Mouse (Mus musculus) small intestine, adult 2 months (tissue): ENCODE data around the gene Grem1. TPM values are rescaled to one million over a fixed set of nuclear protein-coding genes. Genes with fewer than 3 reads are reported as not detected.

Source experiments
- H3K27ac ChIP-seq: fragments of 200-500 bp; 2 replicates; pipeline ENCODE4 v1.5.1; 2012; ENCODE audit warnings: low read depth, low read length, control low read depth, inconsistent platforms; ENCODE audit not compliant: insufficient read depth
- H3K27me3 ChIP-seq: fragments of 200-500 bp; 2 replicates; pipeline ENCODE4 v1.6.1; 2012; ENCODE audit warnings: mild to moderate bottlenecking, moderate library complexity, low read length, inconsistent platforms; ENCODE audit not compliant: control insufficient read depth, insufficient read depth
- H3K36me3 ChIP-seq: fragments of 200-500 bp; 2 replicates; pipeline ENCODE4 v1.6.1; 2012; ENCODE audit warnings: mild to moderate bottlenecking, low read length, control low read depth, inconsistent platforms; ENCODE audit not compliant: control insufficient read depth, insufficient read depth
- H3K4me1 ChIP-seq: fragments of 200-500 bp; 2 replicates; pipeline ENCODE4 v1.6.1; 2012; ENCODE audit warnings: low read length, inconsistent platforms, mixed read lengths; ENCODE audit not compliant: control insufficient read depth, insufficient read depth, insufficient read length
- H3K4me3 ChIP-seq: fragments of 200-500 bp; 2 replicates; pipeline ENCODE4 v1.5.1; 2012; ENCODE audit warnings: low read depth, mild to moderate bottlenecking, control low read depth, inconsistent platforms, low read length, moderate library complexity
- CTCF ChIP-seq: fragments of 200-500 bp; IDR thresholded peaks from 2 replicates; pipeline ENCODE4 v1.5.1; 2012; ENCODE audit warnings: low read depth, mild to moderate bottlenecking, control low read depth, inconsistent platforms, low read length, moderate library complexity, mixed read lengths; ENCODE audit not compliant: insufficient replicate concordance, insufficient read length; ENCODE audit errors: extremely low read depth
- POLR2A ChIP-seq: fragments of 200-500 bp; IDR thresholded peaks from 2 replicates; pipeline ENCODE4 v1.6.1; 2012; ENCODE audit warnings: low read depth, mild to moderate bottlenecking, control low read depth, inconsistent platforms, low read length, moderate library complexity
- WGBS: fragments of 180-500 bp; shearing (Covaris S2); methylation state at CpG from one replicate; pipeline ENCODE4 v1.1.7; 2018; 5-methylcytosine and 5-hydroxymethylcytosine counted together
- polyA plus RNA-seq: library from polyadenylated mRNA; depleted of rRNA; stranded (reverse); fragments of >200 nt; gene quantifications from 2 replicates; pipeline ENCODE4 v1.2.3, GENCODE M21; 2012; rRNA removed

Grem1 gene
- polyA plus RNA-seq, 1 experiment: 7.4 TPM

GRCm38 (mm10) chr2:113707507-113707906 lies 50.9 kb downstream of the Grem1 start:
- Histone ChIP-seq H3K36me3 (peaks cover 9% of the 10 kb centered on the region; the same call in 1 of the 2 replicates), H3K4me1 (no peaks in the 10 kb centered on the region), H3K4me3 (no peak overlapping the region), H3K27me3 (no peaks in the 10 kb centered on the region), H3K27ac (no peak overlapping the region)
- WGBS: 94% methylated on average over 4 of the region's 4 CpGs
- TF ChIP-seq POLR2A: no peak
- TF ChIP-seq CTCF: no peak

- whole genome bisulfite sequencing: 71% methylated on average over 5 of the region's 5 CpGs
- Histone ChIP-seq H3K4me1 (no peaks in the 10 kb centered on the region), H3K27ac (no peak overlapping the region), H3K27me3 (no peaks in the 10 kb centered on the region), H3K4me3 (no peak overlapping the region), H3K36me3 (peaks cover 6% of the 10 kb centered on the region)
- TF ChIP-seq POLR2A: no peak
- no peak for TF ChIP-seq CTCF
Observed at GRCm38 (mm10) chr2:113701507-113701906, 56.9 kb downstream of the Grem1 start.

- WGBS: 96% methylated on average over 5 of the region's 5 CpGs
- Histone ChIP-seq H3K27me3 (no peaks in the 10 kb centered on the region), H3K4me1 (no peaks in the 10 kb centered on the region), H3K4me3 (no peak overlapping the region), H3K36me3 (peaks cover 7% of the 10 kb centered on the region), H3K27ac (no peak overlapping the region)
- no peak for TF ChIP-seq POLR2A
- no peak for TF ChIP-seq CTCF
Observed at GRCm38 (mm10) chr2:113696647-113697046, 61.8 kb downstream of the Grem1 start.

GRCm38 (mm10) chr2:113696222-113696621 lies 62.2 kb downstream of the Grem1 start:
- Histone ChIP-seq H3K4me3 (no peak overlapping the region), H3K36me3 (peaks cover 7% of the 10 kb centered on the region), H3K4me1 (no peaks in the 10 kb centered on the region), H3K27ac (no peak overlapping the region), H3K27me3 (no peaks in the 10 kb centered on the region)
- 84% methylated on average over 3 of the region's 3 CpGs for WGBS
- TF ChIP-seq POLR2A: no peak
- TF ChIP-seq CTCF: no peak

Other genes with a start within 250 kb of the Grem1 start
- gene Scg5, start 70.5 kb upstream of the Grem1 start, polyA plus RNA-seq: 0.79 and 0.90 TPM in 2 replicates
- gene Arhgap11a, start 90.0 kb upstream of the Grem1 start, polyA plus RNA-seq: 0.74 and 2.7 TPM in 2 replicates